Mouse (Mus musculus): Measurements from ENCODE around the gene Ptf1a. TPM values are rescaled to one million over a fixed set of nuclear protein-coding genes. Genes with fewer than 3 reads are reported as not detected.

Ptf1a gene
- total and polyA plus RNA-seq, 3 experiments: not detected

DNA sequence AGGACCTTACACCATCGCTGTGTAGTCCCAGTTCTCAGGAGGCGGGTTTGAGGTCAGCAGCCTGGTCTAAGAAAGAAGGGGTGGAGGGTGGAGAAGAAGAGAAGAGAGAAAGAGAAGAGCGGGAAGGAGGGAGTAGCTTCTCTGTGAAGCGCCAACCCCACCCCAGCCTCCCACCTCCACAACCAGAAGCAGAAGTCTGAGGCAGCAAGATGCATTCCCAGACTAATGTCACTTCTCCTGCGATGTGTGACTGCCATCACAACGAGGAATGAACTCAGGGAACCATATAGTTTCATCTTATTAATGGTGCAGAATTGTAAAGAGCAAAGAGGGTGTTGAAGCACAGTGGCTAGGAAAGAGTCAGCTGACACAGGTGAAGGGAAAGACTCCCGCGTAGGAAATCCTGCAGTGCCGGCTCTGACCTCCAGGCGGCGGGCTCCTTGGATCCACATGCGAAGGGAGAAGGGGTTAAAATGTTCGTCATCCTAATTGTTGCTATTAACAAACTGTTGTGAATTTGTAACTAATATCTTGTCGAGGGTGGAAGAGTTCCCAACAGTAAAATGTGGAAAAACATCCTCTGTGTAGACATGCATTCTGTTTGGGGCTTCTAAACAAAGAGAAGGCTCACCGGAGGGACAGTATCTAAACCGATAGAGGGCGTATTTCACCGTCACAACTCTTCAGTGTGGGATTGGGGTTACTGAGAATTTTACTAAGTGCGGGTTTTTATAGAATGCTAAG is 31.1 kb upstream of the Ptf1a start:
- TF ChIP-seq NRF1 (IDR thresholded peaks at IDR 0.05; ENCODE audit: insufficient read depth, low read depth, low read length, poor library complexity, severe bottlenecking): no peak
- no peak for TF ChIP-seq POLR2AphosphoS5 (IDR thresholded peaks at IDR 0.05; ENCODE audit: borderline replicate concordance, low read depth, low read length)
- TF ChIP-seq SIN3A (IDR thresholded peaks at IDR 0.05; ENCODE audit: low read length): 0 out of 2 replicates have a peak, but pooled peaks have one; percentile 28
- TF ChIP-seq USF1 (IDR thresholded peaks at IDR 0.05; ENCODE audit: low read depth, low read length): peak; percentile 67
- TF ChIP-seq CTCF (IDR thresholded peaks at IDR 0.05 in 2 of 3, conservative IDR thresholded peaks at IDR 0.05 in 1 of 3; ENCODE audit: control insufficient read depth in 1 of 3, insufficient read depth in 1 of 3, low read depth in 2 of 3, low read length in 3 of 3, poor library complexity in 1 of 3, severe bottlenecking in 1 of 3): peak; percentile 65 to 91 (median 91)
- no peaks in the 10 kb centered on the region for H3K9me3 ChIP-seq (replicated peaks; ENCODE audit: insufficient read depth, low read length)
- H3K27me3 ChIP-seq (ENCODE audit: control insufficient read depth in 1 of 2, insufficient read depth in 2 of 2, low read length in 2 of 2): no peaks in the 10 kb centered on the region
- H3K36me3 ChIP-seq (ENCODE audit: control insufficient read depth in 1 of 2, insufficient read depth in 2 of 2, low read length in 2 of 2): no peaks in the 10 kb centered on the region; a peak in 1 of 4 replicates
- no peak overlapping the region for H3K9ac ChIP-seq (ENCODE audit: control insufficient read depth, low read depth, low read length, poor library complexity, severe bottlenecking)
- no peak overlapping the region for H3K27ac ChIP-seq (ENCODE audit: control insufficient read depth, low read depth, low read length)
- H3K79me2 ChIP-seq (ENCODE audit: control insufficient read depth, insufficient read depth, low read length, poor library complexity): no peaks in the 10 kb centered on the region
- DNase-seq (ENCODE audit: low read depth, low spot score): peak; percentile 71
- peak overlapping the region; percentile 41 to 61 for H3K4me3 ChIP-seq (ENCODE audit: control insufficient read depth in 1 of 2, insufficient read depth in 1 of 2, low read depth in 2 of 2, low read length in 2 of 2)
- 0 out of 4 replicates have a peak, but pooled peaks cover 0 to 4% of the 10 kb centered on the region in 2 experiments for H3K4me1 ChIP-seq (ENCODE audit: control insufficient read depth in 1 of 2, insufficient read depth in 2 of 2, low read length in 2 of 2)

DNA sequence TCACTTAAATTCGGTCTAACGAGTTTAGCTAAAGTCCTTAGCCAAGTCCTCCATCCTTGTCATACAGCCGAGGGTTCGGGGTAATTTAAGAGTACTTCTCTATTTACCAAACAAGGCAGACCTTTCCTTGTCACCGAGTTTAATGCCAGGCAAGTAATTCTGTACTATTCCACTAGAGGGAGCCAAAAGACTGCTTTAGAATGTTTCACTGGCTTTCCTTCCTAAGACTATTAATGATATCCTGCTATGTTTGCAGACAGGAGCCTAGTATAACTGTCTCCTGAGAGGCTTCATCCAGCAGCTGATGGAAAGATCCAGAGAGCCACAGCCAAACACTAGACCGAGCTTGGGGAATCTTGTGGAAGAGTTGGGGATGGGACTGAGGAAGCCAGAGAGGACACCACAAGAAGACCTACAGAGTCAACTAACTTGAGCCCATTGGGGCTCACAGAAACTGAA is 30.4 kb upstream of the Ptf1a start:
- Histone ChIP-seq H3K9me3 (replicated peaks; ENCODE audit: insufficient read depth, low read length) (no peaks in the 10 kb centered on the region), H3K27ac (ENCODE audit: control insufficient read depth, low read depth, low read length) (no peak overlapping the region), H3K27me3 (ENCODE audit: control insufficient read depth in 1 of 2, insufficient read depth in 2 of 2, low read length in 2 of 2) (no peaks in the 10 kb centered on the region), H3K36me3 (ENCODE audit: control insufficient read depth in 1 of 2, insufficient read depth in 2 of 2, low read length in 2 of 2) (no peaks in the 10 kb centered on the region; a peak in 1 of 4 replicates), H3K4me3 (ENCODE audit: control insufficient read depth in 1 of 2, insufficient read depth in 1 of 2, low read depth in 2 of 2, low read length in 2 of 2) (peak overlapping the region; percentile 41 to 61), H3K4me1 (ENCODE audit: control insufficient read depth in 1 of 2, insufficient read depth in 2 of 2, low read length in 2 of 2) (0 out of 4 replicates have a peak, but pooled peaks cover 0 to 4% of the 10 kb centered on the region in 2 experiments), H3K79me2 (ENCODE audit: control insufficient read depth, insufficient read depth, low read length, poor library complexity) (no peaks in the 10 kb centered on the region), H3K9ac (ENCODE audit: control insufficient read depth, low read depth, low read length, poor library complexity, severe bottlenecking) (no peak overlapping the region)
- TF ChIP-seq ETS1 (IDR thresholded peaks at IDR 0.05; ENCODE audit: low read depth, low read length): no peak
- TF ChIP-seq POLR2AphosphoS2 (IDR thresholded peaks at IDR 0.05; ENCODE audit: low read length): no peak
- no peak for TF ChIP-seq POLR2AphosphoS5 (IDR thresholded peaks at IDR 0.05; ENCODE audit: borderline replicate concordance, low read depth, low read length)
- no peak for TF ChIP-seq RCOR1 (IDR thresholded peaks at IDR 0.05; ENCODE audit: low read depth, low read length)
- TF ChIP-seq UBTF (IDR thresholded peaks at IDR 0.05; ENCODE audit: borderline replicate concordance, insufficient read depth, low read depth, low read length): no peak
- peak; percentile 72 for TF ChIP-seq ZC3H11A (IDR thresholded peaks at IDR 0.05; ENCODE audit: low read depth, low read length)
- no peak for TF ChIP-seq GATA1 (IDR thresholded peaks at IDR 0.05; ENCODE audit: low read depth, low read length)
- no peak for TF ChIP-seq MYC (IDR thresholded peaks at IDR 0.05; ENCODE audit: low read depth, low read length)
- no peak for TF ChIP-seq BHLHE40 (IDR thresholded peaks at IDR 0.05; ENCODE audit: borderline replicate concordance, low read depth, low read length)
- TF ChIP-seq CTCF (IDR thresholded peaks at IDR 0.05 in 2 of 3, conservative IDR thresholded peaks at IDR 0.05 in 1 of 3; ENCODE audit: control insufficient read depth in 1 of 3, insufficient read depth in 1 of 3, low read depth in 2 of 3, low read length in 3 of 3, poor library complexity in 1 of 3, severe bottlenecking in 1 of 3): peak; percentile 27 to 88 (median 78); a peak in 5 of 6 replicates
- TF ChIP-seq JUND (IDR thresholded peaks at IDR 0.05; ENCODE audit: low read depth, low read length): no peak
- TF ChIP-seq RAD21 (IDR thresholded peaks at IDR 0.05; ENCODE audit: low read depth, low read length): peak; percentile 94
- TF ChIP-seq HCFC1 (IDR thresholded peaks at IDR 0.05; ENCODE audit: low read depth, low read length): no peak
- TF ChIP-seq TAL1 (IDR thresholded peaks at IDR 0.05; ENCODE audit: low read length): no peak
- TF ChIP-seq MAX (IDR thresholded peaks at IDR 0.05; ENCODE audit: low read length): no peak
- no peak for TF ChIP-seq SIN3A (IDR thresholded peaks at IDR 0.05; ENCODE audit: low read length)
- TF ChIP-seq CHD2 (IDR thresholded peaks at IDR 0.05; ENCODE audit: low read length): no peak
- TF ChIP-seq ZKSCAN1 (IDR thresholded peaks at IDR 0.05; ENCODE audit: low read depth, low read length): no peak
- TF ChIP-seq POLR2A (IDR thresholded peaks at IDR 0.05; ENCODE audit: control insufficient read depth in 1 of 2, insufficient read depth in 1 of 2, low read depth in 1 of 2, low read length in 2 of 2, poor library complexity in 1 of 2): no peak
- TF ChIP-seq MYB (IDR thresholded peaks at IDR 0.05; ENCODE audit: low read depth, low read length): no peak
- no peak for TF ChIP-seq ZNF384 (IDR thresholded peaks at IDR 0.05; ENCODE audit: low read depth, low read length)
- peak; percentile 78 for TF ChIP-seq SMC3 (IDR thresholded peaks at IDR 0.05; ENCODE audit: low read depth, low read length)
- DNase-seq (ENCODE audit: low read depth, low spot score): peak; percentile 90

All from MEL (cell line).